8 mouse cellular contexts compared by ENCODE assay signal in genomic region chr9:100642186-100642839, GRCm38 (mm10). TPM values are rescaled to one million over a fixed set of nuclear protein-coding genes. Genes with fewer than 3 reads are reported as not detected.
DNase-seq lines count a peak whose midpoint lies in the region; ATAC-seq and TF ChIP-seq lines count a peak whose summit lies in the region.

No protein-coding gene starts in this region.

- H3K27ac ChIP-seq in cerebellum, adult 2 months (ENCODE audit: insufficient read depth, low read length): peak overlapping the region; percentile 93
- H3K27ac ChIP-seq in forebrain, embryonic 14.5 days (ENCODE audit: low read depth, low read length): peak overlapping the region; percentile 99
- H3K27ac ChIP-seq in kidney, postnatal 0 days: peak overlapping the region; percentile 99

- no peaks in the 10 kb centered on the region for H3K27me3 ChIP-seq in cerebellum, adult 2 months (ENCODE audit: control insufficient read depth, insufficient read depth, low read length)
- no peaks in the 10 kb centered on the region for H3K27me3 ChIP-seq in forebrain, embryonic 14.5 days (replicated peaks; ENCODE audit: control insufficient read depth, insufficient read depth, low read length)
- no peaks in the 10 kb centered on the region for H3K27me3 ChIP-seq in kidney, postnatal 0 days (ENCODE audit: insufficient read depth, low read length)
- H3K27me3 ChIP-seq in myocyte (ENCODE audit: control insufficient read depth, insufficient read depth, insufficient read length): no peaks in the 10 kb centered on the region

- 1% methylated on average over 16 of the region's 16 CpGs for WGBS in cerebellum, adult 2 months
- WGBS in forebrain, embryonic 14.5 days: 2% methylated on average over 16 of the region's 16 CpGs
- WGBS in kidney, postnatal 0 days: under 1% methylated on average over 16 of the region's 16 CpGs

- TF ChIP-seq CTCF in cerebellum, adult 2 months (IDR thresholded peaks at IDR 0.05; ENCODE audit: borderline replicate concordance, insufficient read depth, low read depth, low read length): no peak
- no peak for TF ChIP-seq CTCF in kidney, postnatal 0 days (IDR thresholded peaks at IDR 0.05; ENCODE audit: low read depth)

- ATAC-seq in forebrain, embryonic 14.5 days: no peak
- ATAC-seq in kidney, postnatal 0 days (replicated peaks; ENCODE audit: low FRiP score, low read depth): peak; percentile 1; the same call in 1 of the 2 replicates

- TF ChIP-seq POLR2A in cerebellum, adult 2 months (IDR thresholded peaks at IDR 0.05; ENCODE audit: borderline replicate concordance, insufficient read depth, low read length): no peak
- peak; percentile 54 for TF ChIP-seq POLR2A in myocyte (IDR thresholded peaks at IDR 0.05; ENCODE audit: insufficient read length, low read depth)

- peak overlapping the region; percentile 70 for H3K9ac ChIP-seq in forebrain, embryonic 14.5 days (ENCODE audit: low read length)
- H3K9ac ChIP-seq in kidney, postnatal 0 days (ENCODE audit: low read depth, low read length): peak overlapping the region; percentile 77

- peak overlapping the region; percentile 76 for H3K4me3 ChIP-seq in cerebellum, adult 2 months (replicated peaks; ENCODE audit: insufficient read depth, low read depth, low read length)
- peak overlapping the region; percentile 66 for H3K4me3 ChIP-seq in forebrain, embryonic 14.5 days (ENCODE audit: low read depth, low read length)
- peak overlapping the region; percentile 92 for H3K4me3 ChIP-seq in kidney, postnatal 0 days (replicated peaks; ENCODE audit: low read depth, low read length)
- H3K4me3 ChIP-seq in myocyte: peak overlapping the region; percentile 73

- H3K4me1 ChIP-seq in cerebellum, adult 2 months (ENCODE audit: control insufficient read depth, insufficient read depth, low read length): peaks cover 5% of the 10 kb centered on the region; the same call in 1 of the 2 replicates
- H3K4me1 ChIP-seq in forebrain, embryonic 14.5 days (ENCODE audit: control insufficient read depth, insufficient read depth, low read length): peaks cover 23% of the 10 kb centered on the region
- H3K4me1 ChIP-seq in kidney, postnatal 0 days (replicated peaks; ENCODE audit: insufficient read depth, low read length): 0 out of 2 replicates have a peak, but pooled peaks cover 10% of the 10 kb centered on the region

- H3ac ChIP-seq in myocyte (ENCODE audit: control insufficient read depth, insufficient read length): peak overlapping the region; percentile 98

- H3K36me3 ChIP-seq in forebrain, embryonic 14.5 days (ENCODE audit: control insufficient read depth, insufficient read depth, low read length): no peaks in the 10 kb centered on the region
- H3K36me3 ChIP-seq in kidney, postnatal 0 days (ENCODE audit: insufficient read depth, low read length): no peaks in the 10 kb centered on the region
- no peaks in the 10 kb centered on the region for H3K36me3 ChIP-seq in myocyte (ENCODE audit: control insufficient read depth, insufficient read depth)

- peak overlapping the region; percentile 50 for H3K4me2 ChIP-seq in forebrain, embryonic 14.5 days (ENCODE audit: low read length)
- H3K4me2 ChIP-seq in kidney, postnatal 0 days (ENCODE audit: low read length): peak overlapping the region; percentile 75
- H3K4me2 ChIP-seq in myocyte (ENCODE audit: low read depth): peak overlapping the region; percentile 99

- peaks cover 33% of the 10 kb centered on the region for H3K79me2 ChIP-seq in myocyte (ENCODE audit: control insufficient read depth, insufficient read depth)

- DNase-seq in cerebellum, adult 2 months: no peak
- DNase-seq in cerebellum, adult 9-10 months: no peak
- DNase-seq in spleen, postnatal 10 days (ENCODE audit: low spot score in 2 of 2): peak; percentile 22 to 30
- DNase-seq in spleen, adult 18-20 months: no peak
- no peak for DNase-seq in forebrain, embryonic 14.5 days (ENCODE audit: low spot score)
- DNase-seq in kidney, postnatal 0 days (ENCODE audit: low spot score): peak; percentile 75
- DNase-seq in ovary, postnatal 14 days (ENCODE audit: low spot score): no peak

- no peaks in the 10 kb centered on the region for H3K9me3 ChIP-seq in forebrain, embryonic 14.5 days (replicated peaks; ENCODE audit: control insufficient read depth, low read length)
- no peaks in the 10 kb centered on the region for H3K9me3 ChIP-seq in kidney, postnatal 0 days (replicated peaks; ENCODE audit: low read length)

TF ChIP-seq in myocyte, 11 proteins besides CTCF, POLR2A, EP300 and RAD21:
- TF ChIP-seq TCF12 (IDR thresholded peaks at IDR 0.05; ENCODE audit: insufficient read depth, poor library complexity, severe bottlenecking) (no peak), SRF (IDR thresholded peaks at IDR 0.05; ENCODE audit: control insufficient read depth, insufficient read length, low read depth) (no peak), E2F4 (IDR thresholded peaks at IDR 0.05; ENCODE audit: insufficient read depth) (no peak), MAX (IDR thresholded peaks at IDR 0.05; ENCODE audit: low read depth) (no peak), REST (IDR thresholded peaks at IDR 0.05; ENCODE audit: insufficient read depth, insufficient read length) (no peak), MYOD1 (IDR thresholded peaks at IDR 0.05; ENCODE audit: control insufficient read depth in 1 of 3, insufficient read length in 2 of 3, low read depth in 2 of 3) (peak; percentile 71 to 75 (median 73)), USF1 (IDR thresholded peaks at IDR 0.05; ENCODE audit: low read depth) (no peak), CEBPB (IDR thresholded peaks at IDR 0.05; ENCODE audit: insufficient read depth, poor library complexity, severe bottlenecking) (no peak), POLR2AphosphoS2 (IDR thresholded peaks at IDR 0.05; ENCODE audit: insufficient read length, low read depth) (peak; percentile 79), MYOG (IDR thresholded peaks at IDR 0.05; ENCODE audit: control insufficient read depth in 1 of 3, insufficient read depth in 1 of 3, insufficient read length in 2 of 3, low read depth in 2 of 3) (no peak), TCF3 (IDR thresholded peaks at IDR 0.05; ENCODE audit: insufficient read length, low read depth) (no peak)

RNA-seq across cellular contexts. Expression of gene Stag1, which starts 44.7 kb away (rescaled TPM):
- polyA plus RNA-seq in cerebellum, adult 2 months (2012; rRNA removed): 32.0 and 35.0 TPM in 2 replicates
- 36.4 and 50.7 TPM in 2 replicates for polyA plus RNA-seq in forebrain, embryonic 14.5 days (2014; fragmentation: Nextera tagmentation; extraction: Ambion mirVana)
- 40.9 and 43.6 TPM in 2 replicates for polyA plus RNA-seq in kidney, postnatal 0 days (2015; fragmentation: Nextera tagmentation; extraction: Ambion mirVana)
- 5.9 TPM for polyA plus RNA-seq in myocyte (2012; fragmentation: generic; extraction: Trizol)

Comparison
In these comparisons a context has a peak if more than half of its experiments do, and no peak if none do; other contexts are left out.
1. DNase-seq: peak in spleen, postnatal 10 days (2 of 2) and kidney, postnatal 0 days (single experiment); none in cerebellum, adult 2 months (0 of 2), cerebellum, adult 9-10 months (single experiment), spleen, adult 18-20 months (0 of 2), forebrain, embryonic 14.5 days (single experiment) and ovary, postnatal 14 days (single experiment).
2. Peak in every context shown above with its lines, with median percentiles within 50 percentile points of each other: H3K27ac ChIP-seq, H3K4me3 ChIP-seq and H3K4me2 ChIP-seq.